Mouse (Mus musculus): ENCODE data around the gene Rgs12. TPM values are rescaled to one million over a fixed set of nuclear protein-coding genes. Genes with fewer than 3 reads are reported as not detected.
A peak's percentile ranks its signal among the peaks of the same experiment; 100 is the strongest.

The Rgs12 gene
- polyA plus RNA-seq, 1 experiment from 2014 or later, result 28.9 TPM

- peaks cover 44% of the 10 kb centered on the region for H3K36me3 ChIP-seq
- ATAC-seq (ENCODE audit: extremely low read depth, insufficient number of reproducible peaks, low FRiP score, low TSS enrichment), result no peak
Observed at GRCm38 (mm10) chr5:34987396-34987795, 38.2 kb downstream of the Rgs12 start.

GRCm38 (mm10) chr5:34988690-34989089 lies 39.4 kb downstream of the Rgs12 start:
- whole genome bisulfite sequencing, result 71% methylated on average over 5 of the region's 5 CpGs
- H3K9ac ChIP-seq, result no peak overlapping the region
- ATAC-seq (ENCODE audit: extremely low read depth, insufficient number of reproducible peaks, low FRiP score, low TSS enrichment), result no peak
- H3K27me3 ChIP-seq (replicated peaks), result no peaks in the 10 kb centered on the region
- no peak overlapping the region for H3K4me3 ChIP-seq
- H3K27ac ChIP-seq (replicated peaks), result no peak overlapping the region
- H3K36me3 ChIP-seq, result peaks cover 33% of the 10 kb centered on the region
- no peak overlapping the region for H3K4me2 ChIP-seq
- peaks cover 52% of the 10 kb centered on the region for H3K4me1 ChIP-seq
- no peaks in the 10 kb centered on the region for H3K9me3 ChIP-seq

More at GRCm38 (mm10) chr5:34987396-34987795, 38.2 kb downstream of the Rgs12 start:
- no peaks in the 10 kb centered on the region for H3K27me3 ChIP-seq (replicated peaks)
- H3K9me3 ChIP-seq, result no peaks in the 10 kb centered on the region
- H3K4me1 ChIP-seq, result peaks cover 45% of the 10 kb centered on the region
- peak overlapping the region; percentile 30 for H3K9ac ChIP-seq
- peak overlapping the region; percentile 20; the same call in 1 of the 2 replicates for H3K27ac ChIP-seq (replicated peaks)
- no peak overlapping the region for H3K4me2 ChIP-seq
- no peak overlapping the region for H3K4me3 ChIP-seq
- 50% methylated on average over 2 of the region's 2 CpGs for WGBS

GRCm38 (mm10) chr5:34989321-34989772 lies 40.1 kb downstream of the Rgs12 start:
- ATAC-seq (ENCODE audit: extremely low read depth, insufficient number of reproducible peaks, low FRiP score, low TSS enrichment), result no peak
- H3K27me3 ChIP-seq (replicated peaks), result no peaks in the 10 kb centered on the region
- H3K4me3 ChIP-seq, result no peak overlapping the region
- H3K4me1 ChIP-seq, result peaks cover 52% of the 10 kb centered on the region
- H3K4me2 ChIP-seq, result no peak overlapping the region
- H3K36me3 ChIP-seq, result peaks cover 32% of the 10 kb centered on the region
- no peaks in the 10 kb centered on the region for H3K9me3 ChIP-seq
- H3K27ac ChIP-seq (replicated peaks), result 0 out of 2 replicates have a peak overlapping the region, but pooled peaks have one; percentile 12
- WGBS, result 64% methylated on average over 12 of the region's 12 CpGs
- no peak overlapping the region for H3K9ac ChIP-seq

DNA sequence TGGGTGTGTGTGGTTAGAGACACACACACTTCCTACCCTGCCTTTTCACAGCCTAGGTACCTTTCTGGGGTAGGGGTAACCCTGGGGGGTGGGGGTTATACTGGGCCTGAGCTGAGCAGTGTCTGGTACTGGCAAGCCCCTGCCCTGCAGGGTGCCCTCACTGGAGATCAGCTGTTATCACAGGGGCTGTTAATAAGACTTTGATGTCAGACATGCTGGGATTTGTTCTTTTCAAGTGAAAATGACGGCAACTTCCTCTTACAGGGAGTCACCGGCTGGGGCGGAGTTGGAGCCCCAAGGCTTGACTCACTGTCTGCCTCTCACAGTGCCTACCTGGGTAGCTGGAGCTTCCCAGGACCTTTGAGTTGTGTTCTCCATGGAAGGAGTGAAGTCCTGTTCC lies 49.5 kb downstream of the Rgs12 start:
- Histone ChIP-seq H3K9ac (0 out of 2 replicates have a peak overlapping the region, but pooled peaks have one; percentile 24), H3K4me1 (peaks cover 36% of the 10 kb centered on the region), H3K4me2 (no peak overlapping the region), H3K36me3 (peaks cover 19% of the 10 kb centered on the region; the same call in 1 of the 2 replicates), H3K27ac (replicated peaks) (no peak overlapping the region), H3K27me3 (replicated peaks) (no peaks in the 10 kb centered on the region), H3K9me3 (no peaks in the 10 kb centered on the region), H3K4me3 (no peak overlapping the region)
- 34% methylated on average over 3 of the region's 3 CpGs for WGBS
- ATAC-seq (ENCODE audit: extremely low read depth, insufficient number of reproducible peaks, low FRiP score, low TSS enrichment), result no peak

GRCm38 (mm10) chr5:34999281-34999680 lies 50.0 kb downstream of the Rgs12 start:
- Histone ChIP-seq H3K4me2 (no peak overlapping the region), H3K9ac (no peak overlapping the region), H3K4me1 (peaks cover 40% of the 10 kb centered on the region), H3K9me3 (no peaks in the 10 kb centered on the region), H3K36me3 (peaks cover 14% of the 10 kb centered on the region; the same call in 1 of the 2 replicates), H3K27me3 (replicated peaks) (no peaks in the 10 kb centered on the region), H3K4me3 (no peak overlapping the region), H3K27ac (replicated peaks) (no peak overlapping the region)
- 79% methylated on average over 6 of the region's 6 CpGs for WGBS
- ATAC-seq (ENCODE audit: extremely low read depth, insufficient number of reproducible peaks, low FRiP score, low TSS enrichment), result no peak

GRCm38 (mm10) chr5:35000323-35000722 lies 51.1 kb downstream of the Rgs12 start:
- no peaks in the 10 kb centered on the region for H3K9me3 ChIP-seq
- ATAC-seq (ENCODE audit: extremely low read depth, insufficient number of reproducible peaks, low FRiP score, low TSS enrichment), result no peak
- no peak overlapping the region for H3K27ac ChIP-seq (replicated peaks)
- H3K36me3 ChIP-seq, result peaks cover 14% of the 10 kb centered on the region; the same call in 1 of the 2 replicates
- H3K4me3 ChIP-seq, result no peak overlapping the region
- H3K4me1 ChIP-seq, result peaks cover 46% of the 10 kb centered on the region
- H3K4me2 ChIP-seq, result no peak overlapping the region
- no peak overlapping the region for H3K9ac ChIP-seq
- H3K27me3 ChIP-seq (replicated peaks), result no peaks in the 10 kb centered on the region

DNA sequence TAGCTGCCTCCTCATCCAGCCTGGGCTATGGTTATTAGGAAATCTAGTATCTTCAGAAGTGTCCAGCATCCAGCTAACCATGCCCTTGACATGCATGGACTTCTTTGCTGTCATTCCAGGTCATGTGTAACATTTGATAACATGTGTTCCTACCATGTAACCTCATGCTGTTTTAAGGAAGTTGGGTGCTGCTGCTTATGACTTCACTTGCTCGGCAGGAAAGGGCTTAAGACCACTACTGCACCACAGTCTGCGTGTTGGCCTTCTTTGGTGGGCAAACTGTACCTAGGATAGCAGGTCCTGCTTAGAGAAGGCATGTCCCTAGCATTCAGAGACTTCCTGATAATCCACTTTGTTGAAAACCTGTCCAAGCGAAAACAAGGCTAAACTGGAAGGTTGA lies 51.9 kb downstream of the Rgs12 start:
- ATAC-seq (ENCODE audit: extremely low read depth, insufficient number of reproducible peaks, low FRiP score, low TSS enrichment), result no peak
- WGBS, result 71% methylated on average over 3 of the region's 3 CpGs
- no peaks in the 10 kb centered on the region for H3K9me3 ChIP-seq
- H3K9ac ChIP-seq, result no peak overlapping the region
- H3K4me1 ChIP-seq, result peaks cover 51% of the 10 kb centered on the region
- H3K36me3 ChIP-seq, result peaks cover 18% of the 10 kb centered on the region
- no peaks in the 10 kb centered on the region for H3K27me3 ChIP-seq (replicated peaks)
- H3K27ac ChIP-seq (replicated peaks), result no peak overlapping the region
- no peak overlapping the region for H3K4me3 ChIP-seq
- H3K4me2 ChIP-seq, result no peak overlapping the region

GRCm38 (mm10) chr5:35003611-35004162 lies 54.4 kb downstream of the Rgs12 start:
- no peak overlapping the region for H3K4me2 ChIP-seq
- ATAC-seq (ENCODE audit: extremely low read depth, insufficient number of reproducible peaks, low FRiP score, low TSS enrichment), result no peak
- peaks cover 23% of the 10 kb centered on the region for H3K36me3 ChIP-seq
- H3K4me1 ChIP-seq, result peaks cover 44% of the 10 kb centered on the region
- WGBS, result 74% methylated on average over 7 of the region's 7 CpGs
- no peak overlapping the region for H3K4me3 ChIP-seq
- H3K27ac ChIP-seq (replicated peaks), result peak overlapping the region; percentile 53
- H3K27me3 ChIP-seq (replicated peaks), result no peaks in the 10 kb centered on the region
- no peaks in the 10 kb centered on the region for H3K9me3 ChIP-seq
- no peak overlapping the region; the same call in 1 of the 2 replicates for H3K9ac ChIP-seq

GRCm38 (mm10) chr5:35004769-35005168 lies 55.5 kb downstream of the Rgs12 start:
- H3K4me3 ChIP-seq, result no peak overlapping the region
- no peak overlapping the region for H3K4me2 ChIP-seq
- H3K27me3 ChIP-seq (replicated peaks), result no peaks in the 10 kb centered on the region
- WGBS, result 83% methylated on average over 2 of the region's 2 CpGs
- H3K36me3 ChIP-seq, result peaks cover 23% of the 10 kb centered on the region
- H3K9me3 ChIP-seq, result no peaks in the 10 kb centered on the region
- H3K4me1 ChIP-seq, result peaks cover 45% of the 10 kb centered on the region
- H3K9ac ChIP-seq, result no peak overlapping the region
- no peak for ATAC-seq (ENCODE audit: extremely low read depth, insufficient number of reproducible peaks, low FRiP score, low TSS enrichment)
- no peak overlapping the region for H3K27ac ChIP-seq (replicated peaks)

GRCm38 (mm10) chr5:35005659-35006058 lies 56.4 kb downstream of the Rgs12 start:
- H3K36me3 ChIP-seq, result peaks cover 30% of the 10 kb centered on the region
- no peaks in the 10 kb centered on the region for H3K27me3 ChIP-seq (replicated peaks)
- ATAC-seq (ENCODE audit: extremely low read depth, insufficient number of reproducible peaks, low FRiP score, low TSS enrichment), result no peak
- no peak overlapping the region for H3K4me2 ChIP-seq
- no peaks in the 10 kb centered on the region for H3K9me3 ChIP-seq
- 84% methylated on average over 3 of the region's 3 CpGs for WGBS
- H3K4me1 ChIP-seq, result peaks cover 40% of the 10 kb centered on the region
- H3K4me3 ChIP-seq, result no peak overlapping the region
- no peak overlapping the region for H3K9ac ChIP-seq
- H3K27ac ChIP-seq (replicated peaks), result no peak overlapping the region

DNA sequence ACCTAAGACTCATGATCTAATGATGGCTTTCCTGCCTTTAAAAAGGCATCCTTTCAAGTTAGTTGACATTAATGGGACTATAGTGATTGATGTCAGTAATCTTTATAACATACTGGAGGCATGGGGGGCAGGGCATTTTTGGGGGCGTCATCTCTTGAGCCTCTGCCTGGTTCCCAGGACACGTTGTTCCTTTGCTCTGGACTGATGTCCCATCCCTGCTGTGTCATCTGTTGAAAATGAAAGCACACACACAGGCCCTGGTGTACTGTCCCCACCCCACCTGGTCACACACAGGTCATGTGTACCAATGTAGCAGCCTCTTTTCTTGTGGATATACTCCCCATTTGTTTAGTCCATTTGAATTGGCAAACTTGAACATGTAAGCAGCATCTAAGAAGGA lies 57.4 kb downstream of the Rgs12 start:
- peaks cover 40% of the 10 kb centered on the region for H3K4me1 ChIP-seq
- no peak overlapping the region for H3K27ac ChIP-seq (replicated peaks)
- H3K36me3 ChIP-seq, result peaks cover 30% of the 10 kb centered on the region
- ATAC-seq (ENCODE audit: extremely low read depth, insufficient number of reproducible peaks, low FRiP score, low TSS enrichment), result no peak
- H3K9ac ChIP-seq, result no peak overlapping the region
- H3K4me2 ChIP-seq, result no peak overlapping the region
- no peak overlapping the region for H3K4me3 ChIP-seq
- no peaks in the 10 kb centered on the region for H3K27me3 ChIP-seq (replicated peaks)
- H3K9me3 ChIP-seq, result no peaks in the 10 kb centered on the region
- whole genome bisulfite sequencing, result 86% methylated on average over 2 of the region's 2 CpGs

DNA sequence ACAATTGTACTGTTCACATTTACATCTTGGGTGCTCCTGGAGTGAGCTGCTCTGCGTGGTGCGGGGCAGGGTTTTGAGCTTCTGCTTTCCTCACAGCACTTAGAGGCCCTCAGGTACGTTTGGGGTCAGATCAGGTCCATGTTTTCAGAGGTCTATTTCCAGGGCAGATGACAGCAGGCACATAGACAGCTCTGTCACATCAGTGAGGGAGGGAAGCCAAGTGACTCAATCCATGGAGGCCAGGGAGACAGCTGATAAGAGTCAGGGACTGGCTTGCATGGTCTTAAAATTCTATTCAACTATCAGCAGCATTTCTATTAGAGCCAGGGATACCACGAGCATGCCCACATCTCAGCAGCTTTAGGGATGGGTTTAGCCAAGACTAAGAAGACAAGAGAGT lies 59.9 kb downstream of the Rgs12 start:
- Histone ChIP-seq H3K9me3 (no peaks in the 10 kb centered on the region), H3K9ac (no peak overlapping the region), H3K27ac (replicated peaks) (peak overlapping the region; percentile 13), H3K4me1 (peaks cover 23% of the 10 kb centered on the region), H3K4me3 (no peak overlapping the region), H3K36me3 (peaks cover 36% of the 10 kb centered on the region), H3K27me3 (replicated peaks) (no peaks in the 10 kb centered on the region), H3K4me2 (no peak overlapping the region)
- 66% methylated on average over 4 of the region's 4 CpGs for WGBS
- no peak for ATAC-seq (ENCODE audit: extremely low read depth, insufficient number of reproducible peaks, low FRiP score, low TSS enrichment)

All from heart, embryonic 13.5 days (tissue).